Mouse (Mus musculus) right cerebral cortex, postnatal 10 days (tissue): Measurements from ENCODE around the gene Celf2.

Experiments
- DNase-seq, 2 experiments: peaks; one replicate each; pipeline ENCODE4 v3.0.0; 2021; ENCODE audit warnings: low spot score in 2 of 2

Celf2 gene

GRCm38 (mm10) chr2:7392500-7392899 is 116.9 kb downstream of the Celf2 start:
- peak in 1 of 2 experiments; percentile 37 for DNase-seq

- no peak for DNase-seq
These were observed 120.1 kb downstream of the Celf2 start for GRCm38 (mm10) chr2:7389264-7389663.

- no peak for DNase-seq
These were observed 130.6 kb downstream of the Celf2 start for GRCm38 (mm10) chr2:7378736-7379135.

GRCm38 (mm10) chr2:7377878-7378277 is 131.5 kb downstream of the Celf2 start:
- no peak for DNase-seq

GRCm38 (mm10) chr2:7367738-7368137 is 141.6 kb downstream of the Celf2 start:
- DNase-seq = no peak

GRCm38 (mm10) chr2:7359557-7359956 is 149.8 kb downstream of the Celf2 start:
- DNase-seq = no peak

GRCm38 (mm10) chr2:7358816-7359215 is 150.5 kb downstream of the Celf2 start:
- no peak for DNase-seq

- DNase-seq = no peak
These were observed 158.1 kb downstream of the Celf2 start for GRCm38 (mm10) chr2:7351234-7351633.

- peak in 1 of 2 experiments; percentile 51 for DNase-seq
These were observed 162.5 kb downstream of the Celf2 start for GRCm38 (mm10) chr2:7346703-7347461.

GRCm38 (mm10) chr2:7344951-7345350 is 164.4 kb downstream of the Celf2 start:
- DNase-seq = no peak

- no peak for DNase-seq
These were observed 166.4 kb downstream of the Celf2 start for GRCm38 (mm10) chr2:7342911-7343478.

GRCm38 (mm10) chr2:7334846-7335245 is 174.5 kb downstream of the Celf2 start:
- DNase-seq = no peak

- DNase-seq = peak in 1 of 2 experiments; percentile 16
These were observed 181.1 kb downstream of the Celf2 start for GRCm38 (mm10) chr2:7328018-7328899.

- DNase-seq = no peak
These were observed 189.6 kb downstream of the Celf2 start for GRCm38 (mm10) chr2:7319760-7320159.

GRCm38 (mm10) chr2:7311776-7312175 is 197.6 kb downstream of the Celf2 start:
- DNase-seq = no peak

- DNase-seq = no peak
These were observed 198.6 kb downstream of the Celf2 start for GRCm38 (mm10) chr2:7310840-7311182.

GRCm38 (mm10) chr2:7310129-7310839 is 199.1 kb downstream of the Celf2 start:
- DNase-seq = peak in 1 of 2 experiments; percentile 56

GRCm38 (mm10) chr2:7309324-7309723 is 200.0 kb downstream of the Celf2 start:
- no peak for DNase-seq

GRCm38 (mm10) chr2:7308731-7309130 is 200.6 kb downstream of the Celf2 start:
- no peak for DNase-seq

GRCm38 (mm10) chr2:7287434-7287833 is 221.9 kb downstream of the Celf2 start:
- no peak for DNase-seq

GRCm38 (mm10) chr2:7273214-7273613 is 236.1 kb downstream of the Celf2 start:
- DNase-seq = peak in 1 of 2 experiments; percentile 20

GRCm38 (mm10) chr2:7270051-7270450 is 239.3 kb downstream of the Celf2 start:
- DNase-seq = peak; percentile 86 to 93
